Mouse (Mus musculus): ENCODE results near the gene Acer1. TPM values are rescaled to one million over a fixed set of nuclear protein-coding genes. Genes with fewer than 3 reads are reported as not detected.

The Acer1 gene
- total RNA-seq, 1 experiment from 2014 or later: not detected

GRCm38 (mm10) chr17:56990115-56990746 lies 8.3 kb upstream of the Acer1 start, which contains the start of gene Clpp:
Gene Clpp (plus strand): TSS chr17:56990305.
- ATAC-seq (replicated peaks; ENCODE audit: insufficient number of reproducible peaks, low FRiP score, low TSS enrichment, poor library complexity, severe bottlenecking): peak; percentile 93

- ATAC-seq (replicated peaks; ENCODE audit: insufficient number of reproducible peaks, low FRiP score, low TSS enrichment, poor library complexity, severe bottlenecking): peak; percentile 71
Observed at GRCm38 (mm10) chr17:56989467-56990114, 7.7 kb upstream of the Acer1 start.

- no peak for ATAC-seq (replicated peaks; ENCODE audit: insufficient number of reproducible peaks, low FRiP score, low TSS enrichment, poor library complexity, severe bottlenecking)
Observed at GRCm38 (mm10) chr17:56988921-56989430, 7.0 kb upstream of the Acer1 start.

- no peak for ATAC-seq (replicated peaks; ENCODE audit: insufficient number of reproducible peaks, low FRiP score, low TSS enrichment, poor library complexity, severe bottlenecking)
Observed at GRCm38 (mm10) chr17:56988441-56988840, 6.5 kb upstream of the Acer1 start.

- ATAC-seq (replicated peaks; ENCODE audit: insufficient number of reproducible peaks, low FRiP score, low TSS enrichment, poor library complexity, severe bottlenecking): no peak
Observed at GRCm38 (mm10) chr17:56986105-56986805, 4.3 kb upstream of the Acer1 start.

GRCm38 (mm10) chr17:56985656-56986055 lies 3.7 kb upstream of the Acer1 start:
- no peak for ATAC-seq (replicated peaks; ENCODE audit: insufficient number of reproducible peaks, low FRiP score, low TSS enrichment, poor library complexity, severe bottlenecking)

- ATAC-seq (replicated peaks; ENCODE audit: insufficient number of reproducible peaks, low FRiP score, low TSS enrichment, poor library complexity, severe bottlenecking): no peak
Observed at GRCm38 (mm10) chr17:56984886-56985285, 3.0 kb upstream of the Acer1 start.

GRCm38 (mm10) chr17:56981049-56981448 lies 877 bp downstream of the Acer1 start:
- ATAC-seq (replicated peaks; ENCODE audit: insufficient number of reproducible peaks, low FRiP score, low TSS enrichment, poor library complexity, severe bottlenecking): no peak

- no peak for ATAC-seq (replicated peaks; ENCODE audit: insufficient number of reproducible peaks, low FRiP score, low TSS enrichment, poor library complexity, severe bottlenecking)
Observed at GRCm38 (mm10) chr17:56979524-56979923, 2.4 kb downstream of the Acer1 start.

GRCm38 (mm10) chr17:56976531-56977390 lies 5.2 kb downstream of the Acer1 start:
- ATAC-seq (replicated peaks; ENCODE audit: insufficient number of reproducible peaks, low FRiP score, low TSS enrichment, poor library complexity, severe bottlenecking): no peak

- no peak for ATAC-seq (replicated peaks; ENCODE audit: insufficient number of reproducible peaks, low FRiP score, low TSS enrichment, poor library complexity, severe bottlenecking)
Observed at GRCm38 (mm10) chr17:56975391-56975790, 6.5 kb downstream of the Acer1 start.

- ATAC-seq (replicated peaks; ENCODE audit: insufficient number of reproducible peaks, low FRiP score, low TSS enrichment, poor library complexity, severe bottlenecking): no peak
Observed at GRCm38 (mm10) chr17:56974708-56975240, 7.2 kb downstream of the Acer1 start.

- ATAC-seq (replicated peaks; ENCODE audit: insufficient number of reproducible peaks, low FRiP score, low TSS enrichment, poor library complexity, severe bottlenecking): no peak
Observed at GRCm38 (mm10) chr17:56973956-56974707, 7.8 kb downstream of the Acer1 start.

- ATAC-seq (replicated peaks; ENCODE audit: insufficient number of reproducible peaks, low FRiP score, low TSS enrichment, poor library complexity, severe bottlenecking): no peak
Observed at GRCm38 (mm10) chr17:56970081-56970480, 11.8 kb downstream of the Acer1 start.

GRCm38 (mm10) chr17:56969321-56969720 lies 12.6 kb downstream of the Acer1 start:
- ATAC-seq (replicated peaks; ENCODE audit: insufficient number of reproducible peaks, low FRiP score, low TSS enrichment, poor library complexity, severe bottlenecking): no peak

- no peak for ATAC-seq (replicated peaks; ENCODE audit: insufficient number of reproducible peaks, low FRiP score, low TSS enrichment, poor library complexity, severe bottlenecking)
Observed at GRCm38 (mm10) chr17:56963646-56964045, 18.3 kb downstream of the Acer1 start.

- no peak for ATAC-seq (replicated peaks; ENCODE audit: insufficient number of reproducible peaks, low FRiP score, low TSS enrichment, poor library complexity, severe bottlenecking)
Observed at GRCm38 (mm10) chr17:56962642-56963405, 19.1 kb downstream of the Acer1 start.
